Mouse (Mus musculus) ES-Bruce4 (cell line): ENCODE results near the gene Macrod2.

Experiments
- CTCF ChIP-seq: IDR thresholded peaks from one replicate; pipeline ENCODE4 v1.8.1; 2011; ENCODE audit warnings: low read depth, low read length
- EP300 ChIP-seq: IDR thresholded peaks from 2 replicates; pipeline ENCODE4 v1.6.1; 2011; ENCODE audit warnings: low read depth, low read length; ENCODE audit not compliant: insufficient read depth

DNA sequence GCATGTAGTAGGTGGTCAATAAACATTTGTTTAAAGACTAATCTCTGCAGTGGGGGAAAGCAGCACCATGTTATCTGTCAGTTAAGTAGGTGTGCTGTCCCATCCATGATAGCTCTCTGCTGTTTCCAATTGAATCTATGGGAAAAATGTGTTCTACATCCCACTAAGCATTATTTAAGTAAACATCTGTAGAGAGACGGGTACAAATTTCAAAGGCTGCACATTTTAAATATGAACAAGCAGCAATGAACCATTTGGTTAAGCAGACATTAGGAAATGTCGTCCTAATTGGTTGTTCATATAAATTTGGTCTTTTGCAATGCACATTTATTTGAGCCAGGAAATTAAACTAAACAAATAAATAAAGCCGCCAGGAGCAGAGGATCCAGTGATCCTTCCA, 1277.7 kb downstream of the Macrod2 start:
- TF ChIP-seq CTCF (no peak), EP300 (no peak)
